Mouse (Mus musculus): ENCODE results near the gene Gm11487. TPM values are rescaled to one million over a fixed set of nuclear protein-coding genes. Genes with fewer than 3 reads are reported as not detected.

Gm11487 gene
- polyA plus RNA-seq (2021; fragmentation: Nextera tagmentation), result not detected in 2 replicates
- long read RNA-seq, experiment 1, result 0 reads
- long read RNA-seq, experiment 2, result 0 reads

DNA sequence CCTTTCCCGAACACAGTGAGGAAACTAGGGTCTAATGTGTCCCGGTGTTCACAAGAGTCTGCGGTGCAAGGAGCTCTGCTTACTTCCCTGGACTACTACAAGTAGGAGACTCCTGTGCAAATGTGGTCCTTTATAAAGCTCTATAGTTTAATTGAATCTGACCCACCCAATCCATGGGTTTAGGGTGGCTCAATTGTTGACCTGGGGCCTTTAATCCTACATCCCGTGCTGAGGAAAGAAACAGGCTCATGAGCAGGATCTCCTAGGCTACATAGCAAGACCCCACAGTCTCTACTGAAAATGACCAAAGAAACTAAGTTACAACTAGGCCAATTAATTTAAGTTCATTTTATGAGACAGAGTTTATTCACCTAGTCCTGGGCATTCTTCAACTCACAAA lies at the start of gene Gm11487:
TSS of gene Gm11487 (minus strand) at position 101 of the 400 bp plus-strand sequence.

Other genes with a start within 250 kb of the Gm11487 start
- gene Gm11238, start 202.8 kb upstream of the Gm11487 start, polyA plus RNA-seq (2021; fragmentation: Nextera tagmentation), result not detected in 2 replicates
- not detected in 2 replicates for gene Gm11237, start 217.9 kb upstream of the Gm11487 start, polyA plus RNA-seq (2021; fragmentation: Nextera tagmentation)
- gene Gm11236, start 233.0 kb upstream of the Gm11487 start, polyA plus RNA-seq (2021; fragmentation: Nextera tagmentation), result not detected in 2 replicates